Mouse (Mus musculus): ENCODE results near the gene Tmem41b. TPM values are rescaled to one million over a fixed set of nuclear protein-coding genes. Genes with fewer than 3 reads are reported as not detected.
"Not testable (repeated sequence)": the region's sequence is repeated elsewhere in the genome, so short reads cannot be mapped to it uniquely, and the experiment has no call there.

Tmem41b gene
- total and polyA plus RNA-seq, 2 experiments from 2014 or later, result 56.9 to 59.6 TPM

GRCm38 (mm10) chr7:109985661-109986132 lies 1.0 kb downstream of the Tmem41b start:
- H3K27ac ChIP-seq, result peak overlapping the region; percentile 83
- no peak for TF ChIP-seq CTCF (IDR thresholded peaks at IDR 0.05; ENCODE audit: low read depth)
- H3K27me3 ChIP-seq (ENCODE audit: insufficient read depth, low read length), result no peaks in the 10 kb centered on the region
- H3K4me2 ChIP-seq (ENCODE audit: low read depth, low read length), result peak overlapping the region; percentile 71
- peak; percentile 20 for DNase-seq (ENCODE audit: low spot score)
- WGBS, result under 1% methylated on average over 27 of the region's 27 CpGs
- no peak for ATAC-seq
- H3K9ac ChIP-seq (replicated peaks; ENCODE audit: low read length), result peak overlapping the region; percentile 67
- 0 out of 2 replicates have a peak, but pooled peaks cover 4% of the 10 kb centered on the region for H3K4me1 ChIP-seq (ENCODE audit: insufficient read depth, low read length)
- H3K36me3 ChIP-seq (ENCODE audit: insufficient read depth, low read length), result no peaks in the 10 kb centered on the region
- peak overlapping the region; percentile 56 for H3K4me3 ChIP-seq (ENCODE audit: low read length)
- H3K9me3 ChIP-seq (ENCODE audit: low read length), result no peaks in the 10 kb centered on the region

- DNase-seq (ENCODE audit: low spot score); H3K9me3 ChIP-seq (ENCODE audit: low read length); H3K27me3 ChIP-seq (ENCODE audit: insufficient read depth, low read length); H3K9ac ChIP-seq (replicated peaks; ENCODE audit: low read length); H3K4me1 ChIP-seq (ENCODE audit: insufficient read depth, low read length); H3K27ac ChIP-seq; H3K4me3 ChIP-seq (ENCODE audit: low read length); H3K36me3 ChIP-seq (ENCODE audit: insufficient read depth, low read length); ATAC-seq: not testable (repeated sequence)
- 69% methylated on average over 5 of the region's 5 CpGs for WGBS
- peak overlapping the region; percentile 71; the same call in 1 of the 2 replicates for H3K4me2 ChIP-seq (ENCODE audit: low read depth, low read length)
These were observed 2.1 kb downstream of the Tmem41b start for GRCm38 (mm10) chr7:109984608-109985007.

GRCm38 (mm10) chr7:109977131-109977530 lies 9.6 kb downstream of the Tmem41b start:
- not testable (repeated sequence) for H3K4me2 ChIP-seq (ENCODE audit: low read depth, low read length); H3K27me3 ChIP-seq (ENCODE audit: insufficient read depth, low read length); ATAC-seq; H3K4me1 ChIP-seq (ENCODE audit: insufficient read depth, low read length); H3K4me3 ChIP-seq (ENCODE audit: low read length); H3K9me3 ChIP-seq (ENCODE audit: low read length); H3K27ac ChIP-seq; H3K36me3 ChIP-seq (ENCODE audit: insufficient read depth, low read length); H3K9ac ChIP-seq (replicated peaks; ENCODE audit: low read length)
- WGBS, result 66% methylated on average over 5 of the region's 5 CpGs
- TF ChIP-seq CTCF (IDR thresholded peaks at IDR 0.05; ENCODE audit: low read depth), result peak; percentile 40
- DNase-seq (ENCODE audit: low spot score), result peak; percentile 27

DNA sequence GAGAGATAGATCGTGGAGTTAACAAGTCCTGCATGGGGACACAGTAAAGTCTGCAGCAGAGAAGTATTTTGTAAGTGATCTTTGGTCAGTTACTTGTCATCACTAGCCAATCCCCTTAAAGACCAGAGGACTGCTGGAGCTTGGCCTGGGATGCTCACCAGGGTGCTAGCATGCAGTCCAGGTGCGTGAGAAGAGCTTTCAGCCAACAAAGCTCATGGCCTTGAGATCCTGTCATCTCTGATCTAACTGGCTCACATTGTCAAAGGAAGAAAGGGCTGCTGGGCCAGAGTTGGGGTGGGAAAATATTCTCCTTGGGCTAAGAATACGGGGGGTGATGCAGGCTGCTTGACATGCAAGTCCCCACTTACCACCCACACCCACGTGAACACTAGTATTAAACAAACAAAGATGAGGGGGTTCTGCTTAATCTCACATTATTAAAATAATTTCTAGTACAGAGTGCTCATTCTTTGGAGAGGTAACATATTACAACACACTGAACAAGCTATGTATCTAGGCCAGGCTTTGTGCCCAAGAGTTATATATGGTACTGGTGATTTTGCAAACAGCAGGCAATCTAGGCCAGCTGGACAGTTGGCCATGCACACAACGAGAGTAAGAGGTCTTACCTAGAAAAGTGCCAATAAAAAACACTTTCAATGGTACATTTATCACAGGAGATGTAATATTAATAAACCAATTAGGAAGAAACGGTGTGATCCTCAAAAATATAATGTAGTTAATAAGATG lies 10.6 kb downstream of the Tmem41b start:
- Histone ChIP-seq H3K36me3 (ENCODE audit: insufficient read depth, low read length) (peaks cover 9% of the 10 kb centered on the region), H3K4me1 (ENCODE audit: insufficient read depth, low read length) (no peaks in the 10 kb centered on the region), H3K9ac (replicated peaks; ENCODE audit: low read length) (no peak overlapping the region), H3K9me3 (ENCODE audit: low read length) (no peaks in the 10 kb centered on the region), H3K27ac (no peak overlapping the region), H3K4me3 (ENCODE audit: low read length) (no peak overlapping the region), H3K4me2 (ENCODE audit: low read depth, low read length) (no peak overlapping the region), H3K27me3 (ENCODE audit: insufficient read depth, low read length) (no peaks in the 10 kb centered on the region)
- DNase-seq (ENCODE audit: low spot score) (no peak), ATAC-seq (no peak)
- TF ChIP-seq CTCF (IDR thresholded peaks at IDR 0.05; ENCODE audit: low read depth), result no peak
- WGBS, result 90% methylated on average over 6 of the region's 6 CpGs

DNA sequence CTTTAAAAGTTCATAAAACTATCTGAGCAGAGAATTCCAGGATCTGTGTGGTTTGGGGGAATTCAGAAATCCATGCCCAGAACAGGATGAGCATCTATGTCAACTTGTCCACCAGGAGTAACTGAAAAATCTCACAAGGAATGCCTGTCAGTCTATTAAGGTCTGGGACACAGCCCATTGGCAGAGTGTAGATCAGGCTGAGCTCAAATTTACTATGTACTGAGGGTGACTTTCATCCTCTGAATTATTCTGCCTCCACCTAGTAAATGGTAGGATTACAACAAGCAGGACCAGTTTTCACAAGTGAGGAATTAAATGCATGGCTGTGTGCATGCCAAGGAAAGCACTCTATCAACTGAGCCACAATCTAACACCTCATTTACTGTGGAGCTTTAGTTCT lies 17.2 kb downstream of the Tmem41b start:
- DNase-seq (ENCODE audit: low spot score), result no peak
- no peak overlapping the region for H3K9ac ChIP-seq (replicated peaks; ENCODE audit: low read length)
- no peak overlapping the region for H3K4me3 ChIP-seq (ENCODE audit: low read length)
- H3K4me1 ChIP-seq (ENCODE audit: insufficient read depth, low read length), result no peaks in the 10 kb centered on the region
- TF ChIP-seq CTCF (IDR thresholded peaks at IDR 0.05; ENCODE audit: low read depth), result no peak
- no peaks in the 10 kb centered on the region for H3K9me3 ChIP-seq (ENCODE audit: low read length)
- H3K4me2 ChIP-seq (ENCODE audit: low read depth, low read length), result no peak overlapping the region
- H3K36me3 ChIP-seq (ENCODE audit: insufficient read depth, low read length), result no peaks in the 10 kb centered on the region
- H3K27me3 ChIP-seq (ENCODE audit: insufficient read depth, low read length), result no peaks in the 10 kb centered on the region
- ATAC-seq, result no peak
- H3K27ac ChIP-seq, result peak overlapping the region; percentile 60; the same call in 1 of the 2 replicates

DNA sequence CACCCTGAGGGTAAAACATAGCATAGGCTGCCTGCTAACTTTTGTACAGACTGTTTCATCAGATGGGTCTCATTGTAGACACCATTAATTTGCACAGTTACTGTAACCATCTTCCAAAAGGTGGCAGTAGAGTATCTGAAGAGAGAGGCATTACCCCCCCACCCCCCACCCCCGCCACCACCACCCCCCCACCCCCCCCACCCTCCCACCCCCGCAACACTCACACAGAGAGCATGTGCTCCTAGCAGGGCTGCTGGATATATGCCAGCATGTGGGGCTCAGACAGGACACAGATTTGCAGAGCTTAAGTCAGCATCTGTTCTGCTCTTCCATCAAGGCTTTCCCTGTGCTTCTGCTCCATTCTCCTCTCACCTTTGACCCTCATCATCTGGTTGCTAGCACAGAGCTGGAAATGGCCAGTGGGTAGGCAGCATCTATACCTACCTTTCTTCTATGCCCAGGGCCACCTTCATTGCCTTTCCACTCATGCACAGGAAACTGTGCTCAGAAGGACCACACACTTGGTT lies 17.7 kb downstream of the Tmem41b start:
- H3K4me3 ChIP-seq (ENCODE audit: low read length), result no peak overlapping the region

More for the DNA sequence above, 17.7 kb downstream of the Tmem41b start:
- Histone ChIP-seq H3K36me3 (ENCODE audit: insufficient read depth, low read length) (no peaks in the 10 kb centered on the region), H3K27ac (peak overlapping the region; percentile 65), H3K27me3 (ENCODE audit: insufficient read depth, low read length) (no peaks in the 10 kb centered on the region), H3K4me2 (ENCODE audit: low read depth, low read length) (no peak overlapping the region), H3K9ac (replicated peaks; ENCODE audit: low read length) (no peak overlapping the region), H3K9me3 (ENCODE audit: low read length) (no peaks in the 10 kb centered on the region), H3K4me1 (ENCODE audit: insufficient read depth, low read length) (no peaks in the 10 kb centered on the region)
- 0% methylated on average over 1 of the region's 2 CpGs for WGBS
- peak; percentile 46 for TF ChIP-seq CTCF (IDR thresholded peaks at IDR 0.05; ENCODE audit: low read depth)
- DNase-seq (ENCODE audit: low spot score) (peak; percentile 93), ATAC-seq (peak; percentile 80)
